Mouse (Mus musculus) C2C12 (cell line): ENCODE measurements at regions not wholly inside any gene's neighbourhood (a gene's known extent, or its start where the extent isn't known, plus 50 kb on each side); places are given as distances from the start of the nearest gene placed in this dataset.

Source experiments
- H3K27me3 ChIP-seq: one replicate; pipeline ENCODE4 v1.6.1; 2011; ENCODE audit not compliant: control insufficient read depth, insufficient read depth, insufficient read length
- H3K36me3 ChIP-seq: one replicate; pipeline ENCODE4 v1.6.1; 2011; ENCODE audit not compliant: control insufficient read depth, insufficient read depth
- H3K4me3 ChIP-seq: one replicate; pipeline ENCODE4 v1.5.1; 2011; ENCODE audit warnings: mild to moderate bottlenecking, control low read depth; ENCODE audit not compliant: poor library complexity, insufficient read depth, severe bottlenecking
- H3K79me2 ChIP-seq: one replicate; pipeline ENCODE4 v1.6.1; 2011; ENCODE audit not compliant: control insufficient read depth, insufficient read depth
- H3K79me3 ChIP-seq: one replicate; pipeline ENCODE4 v1.6.1; 2011; ENCODE audit warnings: low read depth, control low read depth
- H3ac ChIP-seq: one replicate; pipeline ENCODE3; 2011; ENCODE audit warnings: low read depth; ENCODE audit not compliant: control insufficient read depth, insufficient read length
- CEBPB ChIP-seq: IDR thresholded peaks from one replicate; pipeline ENCODE4 v1.6.1; 2011; ENCODE audit warnings: low read depth, mild to moderate bottlenecking, control low read depth, moderate library complexity
- CTCF ChIP-seq: IDR thresholded peaks from one replicate; pipeline ENCODE4 v1.5.1; 2011; ENCODE audit not compliant: control insufficient read depth, insufficient read depth, insufficient read length
- FOSL1 ChIP-seq: IDR thresholded peaks from one replicate; pipeline ENCODE4 v1.8.0; 2011; ENCODE audit warnings: mild to moderate bottlenecking, low read length; ENCODE audit not compliant: poor library complexity, insufficient read depth, severe bottlenecking
- MAX ChIP-seq: IDR thresholded peaks from one replicate; pipeline ENCODE4 v1.6.1; 2011; ENCODE audit warnings: mild to moderate bottlenecking, control low read depth
- MYOD1 ChIP-seq: IDR thresholded peaks from one replicate; pipeline ENCODE4 v1.6.1; 2011; ENCODE audit warnings: low read depth; ENCODE audit not compliant: control insufficient read depth, insufficient read length
- MYOG ChIP-seq: IDR thresholded peaks from one replicate; pipeline ENCODE4 v1.6.1; 2011; ENCODE audit not compliant: control insufficient read depth, insufficient read length; ENCODE audit errors: extremely low read depth
- USF1 ChIP-seq: IDR thresholded peaks from one replicate; pipeline ENCODE4 v1.6.1; 2011; ENCODE audit warnings: low read depth, mild to moderate bottlenecking, control low read depth, moderate library complexity

- Histone ChIP-seq H3K79me3 (no peaks in the 10 kb centered on the region), H3ac (no peak overlapping the region), H3K27me3 (no peaks in the 10 kb centered on the region), H3K4me3 (no peak overlapping the region), H3K36me3 (no peaks in the 10 kb centered on the region), H3K79me2 (no peaks in the 10 kb centered on the region)
- TF ChIP-seq CTCF (no peak), USF1 (no peak), MAX (no peak), MYOG (no peak), MYOD1 (no peak), CEBPB (no peak), FOSL1 (no peak)
Observed at GRCm38 (mm10) chr8:49035970-49036700, 192.4 kb upstream of the Tenm3 start.

DNA sequence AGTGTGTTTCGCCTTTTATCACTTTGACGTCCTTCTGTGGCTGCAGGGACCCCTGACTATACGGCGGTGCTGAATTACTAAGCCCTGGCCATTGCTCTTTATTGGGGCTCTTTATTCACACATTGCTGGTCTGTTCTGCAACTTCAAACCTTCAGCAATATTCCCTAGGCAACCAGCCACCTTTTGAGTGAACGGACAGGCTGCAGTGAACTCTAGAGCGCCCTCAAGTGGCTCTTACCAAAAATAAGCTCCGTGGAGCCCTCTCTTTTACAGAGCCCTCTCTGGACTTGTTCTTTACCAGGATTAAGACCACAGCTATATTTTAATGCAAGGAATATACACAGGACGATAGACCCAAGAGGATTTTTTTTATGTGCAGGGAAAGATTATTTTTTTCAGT lies 191.8 kb upstream of the Tenm3 start:
- no peaks in the 10 kb centered on the region for H3K79me2 ChIP-seq
- no peaks in the 10 kb centered on the region for H3K36me3 ChIP-seq
- TF ChIP-seq MYOD1 (no peak), CTCF (no peak), FOSL1 (no peak)
- H3K79me3 ChIP-seq = no peaks in the 10 kb centered on the region
- H3ac ChIP-seq = no peak overlapping the region
- no peak overlapping the region for H3K4me3 ChIP-seq
- H3K27me3 ChIP-seq = no peaks in the 10 kb centered on the region

DNA sequence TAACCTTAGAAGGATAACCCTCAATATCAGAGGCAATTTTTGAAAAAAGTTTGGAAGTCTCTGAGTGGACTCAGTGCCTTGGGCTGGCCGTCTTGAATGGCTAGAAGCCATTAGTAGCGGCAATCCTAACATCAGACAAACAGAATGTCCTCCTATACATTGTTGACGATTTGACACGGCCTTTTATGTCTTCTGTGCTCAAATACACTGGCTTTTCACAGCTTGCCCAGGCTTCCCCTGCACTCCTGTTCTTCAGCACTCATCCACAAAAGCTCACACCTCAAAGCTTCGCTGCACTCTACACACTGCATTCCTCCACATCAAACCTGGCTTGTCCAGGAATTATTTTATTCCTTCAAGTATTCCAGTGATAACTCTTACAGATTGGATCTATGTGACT lies 186.5 kb upstream of the Tenm3 start:
- no peak for TF ChIP-seq MAX
- H3K4me3 ChIP-seq = no peak overlapping the region
- H3K79me3 ChIP-seq = no peaks in the 10 kb centered on the region
- H3K79me2 ChIP-seq = no peaks in the 10 kb centered on the region
- H3K27me3 ChIP-seq = no peaks in the 10 kb centered on the region
- no peak overlapping the region for H3ac ChIP-seq
- H3K36me3 ChIP-seq = no peaks in the 10 kb centered on the region

- Histone ChIP-seq H3K36me3 (no peaks in the 10 kb centered on the region), H3K4me3 (no peak overlapping the region), H3K79me2 (no peaks in the 10 kb centered on the region), H3ac (no peak overlapping the region), H3K27me3 (no peaks in the 10 kb centered on the region), H3K79me3 (no peaks in the 10 kb centered on the region)
- TF ChIP-seq MYOG = no peak
- no peak for TF ChIP-seq CTCF
- no peak for TF ChIP-seq USF1
- TF ChIP-seq CEBPB = no peak
- no peak for TF ChIP-seq FOSL1
- TF ChIP-seq MAX = no peak
- TF ChIP-seq MYOD1 = no peak
Observed at GRCm38 (mm10) chr8:49017741-49018140, 174.0 kb upstream of the Tenm3 start.

DNA sequence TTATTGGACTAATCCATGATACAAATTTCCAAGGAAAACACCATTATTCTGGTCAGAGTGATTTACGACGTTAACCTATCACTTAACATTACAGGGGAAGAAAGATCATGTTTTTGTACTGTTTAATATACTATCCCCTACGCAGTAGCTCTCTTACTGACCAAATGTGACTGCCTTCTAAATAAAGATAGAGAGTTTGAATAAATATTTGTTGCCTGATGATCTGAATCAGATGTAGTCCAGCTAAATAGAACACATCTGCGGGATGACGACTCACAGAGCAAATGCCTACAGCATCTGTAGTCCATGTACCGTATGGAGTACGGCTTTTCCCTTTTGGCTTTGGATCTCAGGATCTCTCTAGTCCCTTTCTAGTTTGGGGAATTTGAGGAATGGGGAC lies 171.9 kb upstream of the Tenm3 start:
- no peaks in the 10 kb centered on the region for H3K27me3 ChIP-seq
- no peak for TF ChIP-seq USF1
- TF ChIP-seq MYOD1 = no peak
- no peak for TF ChIP-seq MAX
- TF ChIP-seq MYOG = no peak
- no peak for TF ChIP-seq CEBPB
- no peak for TF ChIP-seq FOSL1
- no peak for TF ChIP-seq CTCF

GRCm38 (mm10) chr8:49015200-49015599 lies 171.4 kb upstream of the Tenm3 start:
- H3ac ChIP-seq = no peak overlapping the region
- no peak for TF ChIP-seq USF1
- TF ChIP-seq MAX = no peak
- TF ChIP-seq FOSL1 = no peak
- no peaks in the 10 kb centered on the region for H3K36me3 ChIP-seq
- H3K4me3 ChIP-seq = no peak overlapping the region
- no peaks in the 10 kb centered on the region for H3K79me3 ChIP-seq
- no peaks in the 10 kb centered on the region for H3K79me2 ChIP-seq
- no peaks in the 10 kb centered on the region for H3K27me3 ChIP-seq

More for the DNA sequence above, 171.9 kb upstream of the Tenm3 start:
- Histone ChIP-seq H3K4me3 (no peak overlapping the region), H3ac (no peak overlapping the region), H3K36me3 (no peaks in the 10 kb centered on the region), H3K79me2 (no peaks in the 10 kb centered on the region), H3K79me3 (no peaks in the 10 kb centered on the region)
